Mouse (Mus musculus) hindbrain, embryonic 11.5 days (tissue): ENCODE data around the gene Nedd4. TPM values are rescaled to one million over a fixed set of nuclear protein-coding genes. Genes with fewer than 3 reads are reported as not detected.

Source experiments
- ATAC-seq: fragments of 200-750 bp; cut with Nextera tagmentation; 2 replicates; pipeline ENCODE4 v1.8.0; 2017; ENCODE audit warnings: mild to moderate bottlenecking, moderate TSS enrichment, moderate library complexity; ENCODE audit not compliant: low FRiP score
- DNase-seq: peaks from one replicate; pipeline ENCODE4 v3.0.0-alpha.2; 2015; ENCODE audit warnings: low spot score
- H3K27ac ChIP-seq: fragments of 300-500 bp; sonication (generic); 2 replicates; pipeline ENCODE4 v1.5.1; 2014; ENCODE audit warnings: mild to moderate bottlenecking, low read depth, low read length
- H3K27me3 ChIP-seq: fragments of 300-500 bp; sonication (generic); 2 replicates; pipeline ENCODE4 v1.6.1; 2014; ENCODE audit warnings: mild to moderate bottlenecking, low read length, moderate library complexity, mixed read lengths; ENCODE audit not compliant: control insufficient read depth, insufficient read depth
- H3K36me3 ChIP-seq: fragments of 300-500 bp; sonication (generic); 2 replicates; pipeline ENCODE4 v1.6.1; 2014; ENCODE audit warnings: mild to moderate bottlenecking, low read length, moderate library complexity, mixed read lengths; ENCODE audit not compliant: control insufficient read depth, insufficient read depth
- H3K4me1 ChIP-seq: fragments of 300-500 bp; sonication (generic); replicated peaks from 2 replicates; pipeline ENCODE4 v1.6.1; 2014; ENCODE audit warnings: low read length, mixed read lengths; ENCODE audit not compliant: control insufficient read depth, insufficient read depth
- H3K4me2 ChIP-seq: fragments of 300-500 bp; sonication (generic); replicated peaks from 2 replicates; pipeline ENCODE4 v1.6.1; 2014; ENCODE audit warnings: mild to moderate bottlenecking, low read depth, low read length
- H3K4me3 ChIP-seq: fragments of 300-500 bp; sonication (generic); 2 replicates; pipeline ENCODE4 v1.5.1; 2014; ENCODE audit warnings: low read depth, low read length
- H3K9ac ChIP-seq: fragments of 300-500 bp; sonication (generic); 2 replicates; pipeline ENCODE4 v1.6.1; 2014; ENCODE audit warnings: low read depth, low read length
- H3K9me3 ChIP-seq: fragments of 300-500 bp; sonication (generic); 2 replicates; pipeline ENCODE4 v1.6.1; 2016; ENCODE audit warnings: low read length; ENCODE audit not compliant: control insufficient read depth
- WGBS: fragments of 180-500 bp; shearing (Covaris S2); extraction: QIAGEN DNeasy Blood & Tissue Kit; methylation state at CpG from one replicate; pipeline ENCODE4 v1.1.7; 2014; 5-methylcytosine and 5-hydroxymethylcytosine counted together
- polyA plus RNA-seq: library from polyadenylated mRNA; unstranded; fragments of >200 nt; fragmentation: Nextera tagmentation; extraction: Ambion mirVana; gene quantifications from 2 replicates; pipeline ENCODE4 v1.2.1, GENCODE M21; 2014

Gene Nedd4
- polyA plus RNA-seq, 1 experiment from 2014 or later: 708 TPM

- WGBS: 45% methylated on average over 3 of the region's 3 CpGs
- DNase-seq: peak; percentile 88
- H3K27ac ChIP-seq: no peak overlapping the region
- H3K4me1 ChIP-seq: no peaks in the 10 kb centered on the region
- no peaks in the 10 kb centered on the region for H3K27me3 ChIP-seq
- H3K36me3 ChIP-seq: peaks cover 49% of the 10 kb centered on the region
- H3K4me2 ChIP-seq: no peak overlapping the region
- no peak overlapping the region for H3K9ac ChIP-seq
- H3K9me3 ChIP-seq: no peaks in the 10 kb centered on the region
- no peak overlapping the region for H3K4me3 ChIP-seq
- no peak for ATAC-seq
Measured at GRCm38 (mm10) chr9:72733966-72734365, 71.8 kb downstream of the Nedd4 start.

GRCm38 (mm10) chr9:72735822-72736410 is 73.8 kb downstream of the Nedd4 start:
- 68% methylated on average over 3 of the region's 3 CpGs for WGBS
- no peak overlapping the region for H3K27ac ChIP-seq
- no peak overlapping the region for H3K9ac ChIP-seq
- H3K27me3 ChIP-seq: no peaks in the 10 kb centered on the region
- peaks cover 50% of the 10 kb centered on the region for H3K36me3 ChIP-seq
- H3K4me2 ChIP-seq: no peak overlapping the region
- no peaks in the 10 kb centered on the region for H3K4me1 ChIP-seq
- no peaks in the 10 kb centered on the region for H3K9me3 ChIP-seq
- no peak overlapping the region for H3K4me3 ChIP-seq
- ATAC-seq (no peak), DNase-seq (peak; percentile 82)

GRCm38 (mm10) chr9:72741206-72741605 is 79.1 kb downstream of the Nedd4 start:
- ATAC-seq: no peak
- 96% methylated on average over 6 of the region's 6 CpGs for WGBS

GRCm38 (mm10) chr9:72746278-72746677 is 84.1 kb downstream of the Nedd4 start:
- Histone ChIP-seq H3K27me3 (no peaks in the 10 kb centered on the region), H3K36me3 (peaks cover 31% of the 10 kb centered on the region), H3K9me3 (no peaks in the 10 kb centered on the region), H3K4me1 (no peaks in the 10 kb centered on the region), H3K4me3 (no peak overlapping the region), H3K4me2 (no peak overlapping the region), H3K9ac (no peak overlapping the region), H3K27ac (no peak overlapping the region)
- DNase-seq (no peak), ATAC-seq (no peak)
- 90% methylated on average over 5 of the region's 5 CpGs for WGBS

More at GRCm38 (mm10) chr9:72741206-72741605, 79.1 kb downstream of the Nedd4 start:
- DNase-seq: no peak
- Histone ChIP-seq H3K27me3 (no peaks in the 10 kb centered on the region), H3K9me3 (no peaks in the 10 kb centered on the region), H3K4me1 (no peaks in the 10 kb centered on the region), H3K4me3 (no peak overlapping the region), H3K4me2 (no peak overlapping the region), H3K9ac (no peak overlapping the region), H3K27ac (no peak overlapping the region), H3K36me3 (peaks cover 49% of the 10 kb centered on the region)

- DNase-seq: no peak
- ATAC-seq: no peak
- no peak overlapping the region for H3K27ac ChIP-seq
- no peaks in the 10 kb centered on the region for H3K9me3 ChIP-seq
- no peaks in the 10 kb centered on the region for H3K27me3 ChIP-seq
- peaks cover 11% of the 10 kb centered on the region for H3K36me3 ChIP-seq
- no peak overlapping the region for H3K9ac ChIP-seq
- no peak overlapping the region for H3K4me2 ChIP-seq
- WGBS: 65% methylated on average over 2 of the region's 2 CpGs
- no peaks in the 10 kb centered on the region for H3K4me1 ChIP-seq
- H3K4me3 ChIP-seq: no peak overlapping the region
Measured at GRCm38 (mm10) chr9:72750272-72750671, 88.1 kb downstream of the Nedd4 start.

- DNase-seq (no peak), ATAC-seq (no peak)
- 77% methylated on average over 9 of the region's 9 CpGs for WGBS
- no peaks in the 10 kb centered on the region for H3K4me1 ChIP-seq
- H3K9me3 ChIP-seq: no peaks in the 10 kb centered on the region
- H3K4me2 ChIP-seq: no peak overlapping the region
- no peak overlapping the region for H3K27ac ChIP-seq
- peaks cover 9% of the 10 kb centered on the region for H3K36me3 ChIP-seq
- no peaks in the 10 kb centered on the region for H3K27me3 ChIP-seq
- no peak overlapping the region for H3K9ac ChIP-seq
- H3K4me3 ChIP-seq: no peak overlapping the region
Measured at GRCm38 (mm10) chr9:72752656-72753055, 90.5 kb downstream of the Nedd4 start.

- H3K36me3 ChIP-seq: peaks cover 3% of the 10 kb centered on the region
- DNase-seq (peak; percentile 49), ATAC-seq (peak; percentile 62)
- H3K27me3 ChIP-seq: no peaks in the 10 kb centered on the region
- no peaks in the 10 kb centered on the region; the same call in 1 of the 2 replicates for H3K4me1 ChIP-seq
- H3K9me3 ChIP-seq: no peaks in the 10 kb centered on the region
- 7% methylated on average over 7 of the region's 7 CpGs for WGBS
- no peak overlapping the region for H3K4me3 ChIP-seq
- H3K9ac ChIP-seq: no peak overlapping the region
- no peak overlapping the region for H3K4me2 ChIP-seq
- peak overlapping the region; percentile 1; the same call in 1 of the 2 replicates for H3K27ac ChIP-seq
Measured at GRCm38 (mm10) chr9:72753741-72754140, 91.6 kb downstream of the Nedd4 start.

- WGBS: 88% methylated on average over 5 of the region's 5 CpGs
- ATAC-seq: no peak
Measured at GRCm38 (mm10) chr9:72757143-72757542, 95.0 kb downstream of the Nedd4 start.

GRCm38 (mm10) chr9:72758705-72759131 is 96.6 kb downstream of the Nedd4 start:
- Histone ChIP-seq H3K4me1 (no peaks in the 10 kb centered on the region; the same call in 1 of the 2 replicates), H3K9me3 (no peaks in the 10 kb centered on the region), H3K4me2 (no peak overlapping the region), H3K27me3 (no peaks in the 10 kb centered on the region), H3K36me3 (no peaks in the 10 kb centered on the region), H3K9ac (no peak overlapping the region), H3K27ac (no peak overlapping the region), H3K4me3 (no peak overlapping the region)
- DNase-seq (peak; percentile 40), ATAC-seq (no peak)
- 45% methylated on average over 8 of the region's 8 CpGs for WGBS

More at GRCm38 (mm10) chr9:72757143-72757542, 95.0 kb downstream of the Nedd4 start:
- DNase-seq: no peak
- no peaks in the 10 kb centered on the region for H3K36me3 ChIP-seq
- H3K27me3 ChIP-seq: no peaks in the 10 kb centered on the region
- no peak overlapping the region for H3K4me2 ChIP-seq
- no peaks in the 10 kb centered on the region for H3K9me3 ChIP-seq
- no peaks in the 10 kb centered on the region; the same call in 1 of the 2 replicates for H3K4me1 ChIP-seq
- H3K4me3 ChIP-seq: no peak overlapping the region
- no peak overlapping the region for H3K27ac ChIP-seq
- no peak overlapping the region for H3K9ac ChIP-seq
